ENCODE assay signal across 20 mouse cellular contexts in the genomic region with DNA sequence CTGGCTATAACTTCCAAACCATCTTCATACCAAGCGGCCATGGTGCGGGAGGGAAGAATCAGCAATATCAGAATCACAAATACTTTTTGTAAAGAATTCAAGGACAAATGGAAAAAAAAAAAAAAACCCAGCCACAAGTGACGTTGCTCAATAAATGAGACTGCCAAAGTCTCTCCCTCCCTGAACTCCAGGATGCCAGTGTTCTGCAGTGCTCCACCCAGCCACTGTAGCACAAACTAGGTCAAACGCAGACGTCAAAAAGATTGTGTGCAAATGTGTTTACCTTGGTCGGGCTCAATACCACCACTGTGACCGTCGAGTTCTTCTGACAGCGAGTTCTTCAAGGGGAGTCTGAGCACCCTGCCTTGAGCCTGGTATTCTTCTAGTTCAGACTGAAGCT.
"Had no signal": no experiment of that assay in that cellular context is flagged by ENCODE, and none has a peak within 500 bp of the region (broad histone marks: within the 10 kb centered on the region; RNA-seq: fewer than 3 reads in every experiment).

No protein-coding gene starts in this region.

- H3K27me3 ChIP-seq: kidney, embryonic 15.5 days; limb, embryonic 12.5 days; limb, embryonic 15.5 days; lung, embryonic 15.5 days; midbrain, embryonic 12.5 days; midbrain, embryonic 15.5 days; neural tube, embryonic 13.5 days had no signal

- H3K9me3 ChIP-seq: kidney, embryonic 15.5 days; limb, embryonic 12.5 days; limb, embryonic 15.5 days; lung, embryonic 15.5 days; midbrain, embryonic 12.5 days; midbrain, embryonic 15.5 days; neural tube, embryonic 13.5 days had no signal

- H3K9ac ChIP-seq: kidney, embryonic 15.5 days; limb, embryonic 12.5 days; limb, embryonic 15.5 days; liver, embryonic 14.5 days; lung, embryonic 15.5 days; midbrain, embryonic 12.5 days; midbrain, embryonic 15.5 days; neural tube, embryonic 13.5 days had no signal

- H3K4me1 ChIP-seq: kidney, embryonic 15.5 days; limb, embryonic 12.5 days; limb, embryonic 15.5 days; midbrain, embryonic 12.5 days; midbrain, embryonic 15.5 days; neural tube, embryonic 13.5 days had no signal

- H3K4me3 ChIP-seq: kidney, embryonic 15.5 days; limb, embryonic 12.5 days; limb, embryonic 15.5 days; lung, embryonic 15.5 days; midbrain, embryonic 12.5 days; midbrain, embryonic 15.5 days; myocyte; neural tube, embryonic 13.5 days had no signal

- DNase-seq: kidney, adult 11 months; kidney, adult 8-10 months; kidney, postnatal 10 days; kidney, postnatal 4 days; left cerebral cortex, postnatal 4 days; lung, postnatal 14 days; retina, postnatal 1 day; right cerebral cortex, postnatal 25 days; thymus, adult 2 months; thymus, postnatal 25 days had no signal

- H3K27ac ChIP-seq: kidney, embryonic 15.5 days; limb, embryonic 12.5 days; limb, embryonic 15.5 days; liver, embryonic 14.5 days; lung, embryonic 15.5 days; macrophage; midbrain, embryonic 12.5 days; midbrain, embryonic 15.5 days; neural tube, embryonic 13.5 days had no signal

- ATAC-seq: midbrain, embryonic 15.5 days had no signal

- H3K4me2 ChIP-seq: kidney, embryonic 15.5 days; limb, embryonic 12.5 days; limb, embryonic 15.5 days; lung, embryonic 15.5 days; midbrain, embryonic 12.5 days; midbrain, embryonic 15.5 days; neural tube, embryonic 13.5 days had no signal
